In genomic region chr11:84914673-84915072, GRCm38 (mm10) we compare ENCODE assay signal across 10 mouse cellular contexts. TPM values are rescaled to one million over a fixed set of nuclear protein-coding genes. Genes with fewer than 3 reads are reported as not detected.
DNase-seq lines count a peak whose midpoint lies in the region; ATAC-seq and TF ChIP-seq lines count a peak whose summit lies in the region.
"Had no signal": no experiment of that assay in that cellular context is flagged by ENCODE, and none has a peak within 500 bp of the region (broad histone marks: within the 10 kb centered on the region; RNA-seq: fewer than 3 reads in every experiment).

No protein-coding gene starts in this region.

- TF ChIP-seq CTCF in hindbrain, postnatal 0 days (IDR thresholded peaks at IDR 0.05; ENCODE audit: low read depth) = peak; percentile 26; the same call in 1 of the 2 replicates
- TF ChIP-seq CTCF in ES-Bruce4 (IDR thresholded peaks at IDR 0.05; ENCODE audit: low read depth, low read length) = peak; percentile 32

- H3K9ac ChIP-seq in hindbrain, postnatal 0 days (replicated peaks; ENCODE audit: low read length) = no peak overlapping the region
- H3K9ac ChIP-seq in hindbrain, embryonic 16.5 days (ENCODE audit: low read depth, low read length) = no peak overlapping the region
- peak overlapping the region; percentile 61; the same call in 1 of the 2 replicates for H3K9ac ChIP-seq in ES-Bruce4 (ENCODE audit: low read depth, poor library complexity, severe bottlenecking)
- no peak overlapping the region for H3K9ac ChIP-seq in embryonic facial prominence, embryonic 13.5 days
- no peak overlapping the region for H3K9ac ChIP-seq in midbrain, embryonic 13.5 days (replicated peaks)
- H3K9ac ChIP-seq: heart, embryonic 12.5 days had no signal

- H3K4me1 ChIP-seq in hindbrain, postnatal 0 days (ENCODE audit: insufficient read depth, low read length) = no peaks in the 10 kb centered on the region
- H3K4me1 ChIP-seq in hindbrain, embryonic 16.5 days (ENCODE audit: control insufficient read depth, insufficient read depth, low read depth, low read length) = peaks cover 15% of the 10 kb centered on the region
- no peaks in the 10 kb centered on the region for H3K4me1 ChIP-seq in ES-Bruce4 (ENCODE audit: control insufficient read depth, insufficient read depth, low read length)
- H3K4me1 ChIP-seq in embryonic facial prominence, embryonic 13.5 days = peaks cover 26% of the 10 kb centered on the region
- H3K4me1 ChIP-seq in midbrain, embryonic 13.5 days (replicated peaks) = peaks cover 23% of the 10 kb centered on the region

- ATAC-seq in hindbrain, postnatal 0 days = no peak
- no peak for ATAC-seq in hindbrain, embryonic 16.5 days
- no peak for ATAC-seq in embryonic facial prominence, embryonic 13.5 days (ENCODE audit: insufficient number of reproducible peaks, insufficient read depth, low FRiP score, low TSS enrichment, low read depth)
- no peak for ATAC-seq in midbrain, embryonic 13.5 days

- no peak overlapping the region for H3K4me3 ChIP-seq in hindbrain, postnatal 0 days (ENCODE audit: low read length)
- no peak overlapping the region for H3K4me3 ChIP-seq in hindbrain, embryonic 16.5 days (ENCODE audit: low read length)
- H3K4me3 ChIP-seq in ES-Bruce4 (ENCODE audit: low read depth, low read length) = 0 out of 2 replicates have a peak overlapping the region, but pooled peaks have one; percentile 22
- 0 out of 2 replicates have a peak overlapping the region, but pooled peaks have one; percentile 2 for H3K4me3 ChIP-seq in embryonic facial prominence, embryonic 13.5 days
- H3K4me3 ChIP-seq in midbrain, embryonic 13.5 days (replicated peaks) = 0 out of 2 replicates have a peak overlapping the region, but pooled peaks have one; percentile 79

- no peak for TF ChIP-seq EP300 in ES-Bruce4 (IDR thresholded peaks at IDR 0.05; ENCODE audit: insufficient read depth, low read depth, low read length)

- H3K4me2 ChIP-seq in hindbrain, postnatal 0 days (ENCODE audit: low read depth, low read length) = no peak overlapping the region
- no peak overlapping the region for H3K4me2 ChIP-seq in hindbrain, embryonic 16.5 days (ENCODE audit: low read length)
- H3K4me2 ChIP-seq in embryonic facial prominence, embryonic 13.5 days = peak overlapping the region; percentile 77; the same call in 1 of the 2 replicates
- H3K4me2 ChIP-seq in midbrain, embryonic 13.5 days (replicated peaks) = peak overlapping the region; percentile 71

- DNase-seq in hindbrain, postnatal 0 days (ENCODE audit: low spot score) = no peak
- DNase-seq in adrenal gland, postnatal 10 days = no peak
- DNase-seq in gastrocnemius, adult 18-20 months (ENCODE audit: low spot score) = no peak
- DNase-seq in cerebellum, adult 11-12 months = no peak

- peaks cover 31% of the 10 kb centered on the region for H3K36me3 ChIP-seq in hindbrain, postnatal 0 days (ENCODE audit: insufficient read depth, low read length)
- H3K36me3 ChIP-seq in hindbrain, embryonic 16.5 days (ENCODE audit: control insufficient read depth, insufficient read depth, low read length) = peaks cover 18% of the 10 kb centered on the region
- H3K36me3 ChIP-seq in ES-Bruce4 (ENCODE audit: control insufficient read depth, insufficient read depth, low read length, poor library complexity, severe bottlenecking) = peaks cover 35% of the 10 kb centered on the region
- peaks cover 44% of the 10 kb centered on the region for H3K36me3 ChIP-seq in embryonic facial prominence, embryonic 13.5 days
- peaks cover 40% of the 10 kb centered on the region for H3K36me3 ChIP-seq in midbrain, embryonic 13.5 days

- peaks cover 1% of the 10 kb centered on the region; the same call in 1 of the 2 replicates for H3K27me3 ChIP-seq in hindbrain, postnatal 0 days (ENCODE audit: insufficient read depth, low read length)
- H3K27me3 ChIP-seq in hindbrain, embryonic 16.5 days (replicated peaks; ENCODE audit: control insufficient read depth, insufficient read depth, low read length) = no peaks in the 10 kb centered on the region
- no peaks in the 10 kb centered on the region for H3K27me3 ChIP-seq in ES-Bruce4 (ENCODE audit: control insufficient read depth, insufficient read depth, low read length, poor library complexity, severe bottlenecking)
- H3K27me3 ChIP-seq in embryonic facial prominence, embryonic 13.5 days = no peaks in the 10 kb centered on the region
- no peaks in the 10 kb centered on the region for H3K27me3 ChIP-seq in midbrain, embryonic 13.5 days
- H3K27me3 ChIP-seq: heart, embryonic 12.5 days; megakaryocyte, embryonic 14.5 days had no signal

- no peaks in the 10 kb centered on the region for H3K9me3 ChIP-seq in hindbrain, postnatal 0 days (ENCODE audit: low read length)
- no peaks in the 10 kb centered on the region for H3K9me3 ChIP-seq in hindbrain, embryonic 16.5 days (ENCODE audit: control insufficient read depth, low read length)
- no peaks in the 10 kb centered on the region for H3K9me3 ChIP-seq in ES-Bruce4 (replicated peaks; ENCODE audit: control insufficient read depth, insufficient read depth, low read length, poor library complexity, severe bottlenecking)
- no peaks in the 10 kb centered on the region for H3K9me3 ChIP-seq in embryonic facial prominence, embryonic 13.5 days
- no peaks in the 10 kb centered on the region for H3K9me3 ChIP-seq in midbrain, embryonic 13.5 days
- H3K9me3 ChIP-seq: heart, embryonic 12.5 days; megakaryocyte, embryonic 14.5 days had no signal

- H3K27ac ChIP-seq in hindbrain, postnatal 0 days = no peak overlapping the region
- no peak overlapping the region for H3K27ac ChIP-seq in hindbrain, embryonic 16.5 days (ENCODE audit: low read depth, low read length)
- no peak overlapping the region for H3K27ac ChIP-seq in ES-Bruce4 (ENCODE audit: insufficient read depth, low read length)
- H3K27ac ChIP-seq in embryonic facial prominence, embryonic 13.5 days = no peak overlapping the region
- H3K27ac ChIP-seq in midbrain, embryonic 13.5 days = no peak overlapping the region

- TF ChIP-seq POLR2A in ES-Bruce4 (IDR thresholded peaks at IDR 0.05; ENCODE audit: insufficient read depth, low read length) = no peak

- 82% methylated on average over 5 of the region's 5 CpGs for WGBS in hindbrain, postnatal 0 days
- 95% methylated on average over 5 of the region's 5 CpGs for WGBS in hindbrain, embryonic 16.5 days
- 83% methylated on average over 5 of the region's 5 CpGs for WGBS in embryonic facial prominence, embryonic 13.5 days
- WGBS in midbrain, embryonic 13.5 days = 81% methylated on average over 5 of the region's 5 CpGs

RNA-seq across cellular contexts. Expression of gene Znhit3, which starts 1.5 kb away (rescaled TPM):
- total RNA-seq in hindbrain, postnatal 0 days (2014; rRNA removed) = 36.7 and 44.4 TPM in 2 replicates
- 85.9 and 89.3 TPM in 2 replicates for polyA plus RNA-seq in hindbrain, postnatal 0 days (2015; fragmentation: Nextera tagmentation; extraction: Ambion mirVana)
- 65.2 and 71.4 TPM in 2 replicates for polyA plus RNA-seq in hindbrain, embryonic 16.5 days (2015; fragmentation: Nextera tagmentation; extraction: Ambion mirVana)
- 37.0 and 39.6 TPM in 2 replicates for polyA plus RNA-seq in ES-Bruce4 (2011; ENCODE audit: insufficient read depth, insufficient read length, low read depth, missing spikeins)
- polyA plus RNA-seq in embryonic facial prominence, embryonic 13.5 days (2015; fragmentation: Nextera tagmentation; extraction: Ambion mirVana) = 58.7 and 69.0 TPM in 2 replicates
- polyA plus RNA-seq in midbrain, embryonic 13.5 days (2015; fragmentation: Nextera tagmentation; extraction: Ambion mirVana) = 67.4 and 68.1 TPM in 2 replicates
- 10 to 100 TPM; 10.8 TPM for total RNA-seq in adrenal gland, postnatal 10 days (2021)
- 10 to 100 TPM; 15.6 to 17.3 TPM for total RNA-seq in gastrocnemius, adult 18-20 months (2021)

RNA-seq across cellular contexts. Expression of gene Pigw, which starts 34.6 kb away (rescaled TPM):
- 1.9 and 3.6 TPM in 2 replicates for total RNA-seq in hindbrain, postnatal 0 days (2014; rRNA removed)
- polyA plus RNA-seq in hindbrain, postnatal 0 days (2015; fragmentation: Nextera tagmentation; extraction: Ambion mirVana) = 1.5 and 1.6 TPM in 2 replicates
- 2.2 and 2.5 TPM in 2 replicates for polyA plus RNA-seq in hindbrain, embryonic 16.5 days (2015; fragmentation: Nextera tagmentation; extraction: Ambion mirVana)
- 10.8 and 11.2 TPM in 2 replicates for polyA plus RNA-seq in ES-Bruce4 (2011; ENCODE audit: insufficient read depth, insufficient read length, low read depth, missing spikeins)
- 1.5 and 2.3 TPM in 2 replicates for polyA plus RNA-seq in embryonic facial prominence, embryonic 13.5 days (2015; fragmentation: Nextera tagmentation; extraction: Ambion mirVana)
- polyA plus RNA-seq in midbrain, embryonic 13.5 days (2015; fragmentation: Nextera tagmentation; extraction: Ambion mirVana) = 2.3 and 3.1 TPM in 2 replicates
- total RNA-seq in adrenal gland, postnatal 10 days (2021) = 1 to 10 TPM; 7.1 to 8.3 TPM
- total RNA-seq in gastrocnemius, adult 18-20 months (2021) = 1 to 10 TPM; 3.8 to 5.9 TPM

RNA-seq across cellular contexts. Expression of gene Myo19, which starts 34.7 kb away (rescaled TPM):
- total RNA-seq in hindbrain, postnatal 0 days (2014; rRNA removed) = 8.6 and 13.0 TPM in 2 replicates
- polyA plus RNA-seq in hindbrain, postnatal 0 days (2015; fragmentation: Nextera tagmentation; extraction: Ambion mirVana) = 4.7 and 4.9 TPM in 2 replicates
- 6.3 and 7.0 TPM in 2 replicates for polyA plus RNA-seq in hindbrain, embryonic 16.5 days (2015; fragmentation: Nextera tagmentation; extraction: Ambion mirVana)
- 19.0 and 19.5 TPM in 2 replicates for polyA plus RNA-seq in ES-Bruce4 (2011; ENCODE audit: insufficient read depth, insufficient read length, low read depth, missing spikeins)
- 8.6 and 10.0 TPM in 2 replicates for polyA plus RNA-seq in embryonic facial prominence, embryonic 13.5 days (2015; fragmentation: Nextera tagmentation; extraction: Ambion mirVana)
- 6.2 and 6.3 TPM in 2 replicates for polyA plus RNA-seq in midbrain, embryonic 13.5 days (2015; fragmentation: Nextera tagmentation; extraction: Ambion mirVana)
- 10 to 100 TPM; 16.6 to 20.0 TPM for total RNA-seq in adrenal gland, postnatal 10 days (2021)
- 1 to 10 TPM; 1.4 to 2.4 TPM for total RNA-seq in gastrocnemius, adult 18-20 months (2021)

RNA-seq across cellular contexts. Expression of gene Car4, which starts 42.9 kb away (rescaled TPM):
- 0.93 and 2.0 TPM in 2 replicates for total RNA-seq in hindbrain, postnatal 0 days (2014; rRNA removed)
- polyA plus RNA-seq in hindbrain, postnatal 0 days (2015; fragmentation: Nextera tagmentation; extraction: Ambion mirVana) = 12.3 and 15.0 TPM in 2 replicates
- polyA plus RNA-seq in hindbrain, embryonic 16.5 days (2015; fragmentation: Nextera tagmentation; extraction: Ambion mirVana) = 5.5 and 7.1 TPM in 2 replicates
- polyA plus RNA-seq in ES-Bruce4 (2011; ENCODE audit: insufficient read depth, insufficient read length, low read depth, missing spikeins) = 277 and 320 TPM in 2 replicates
- 0.40 TPM in 1 of 2 replicates, not detected in the other for polyA plus RNA-seq in embryonic facial prominence, embryonic 13.5 days (2015; fragmentation: Nextera tagmentation; extraction: Ambion mirVana)
- polyA plus RNA-seq in midbrain, embryonic 13.5 days (2015; fragmentation: Nextera tagmentation; extraction: Ambion mirVana) = 5.4 TPM in 2 replicates
- total RNA-seq in adrenal gland, postnatal 10 days (2021) = 10 to 100 TPM; 41.2 to 53.6 TPM
- total RNA-seq in gastrocnemius, adult 18-20 months (2021) = 1 to 10 TPM; 4.8 to 5.8 TPM

RNA-seq across cellular contexts. Expression of gene Ggnbp2, which starts 44.1 kb away (rescaled TPM):
- 33.3 and 41.6 TPM in 2 replicates for total RNA-seq in hindbrain, postnatal 0 days (2014; rRNA removed)
- 63.5 and 65.2 TPM in 2 replicates for polyA plus RNA-seq in hindbrain, postnatal 0 days (2015; fragmentation: Nextera tagmentation; extraction: Ambion mirVana)
- polyA plus RNA-seq in hindbrain, embryonic 16.5 days (2015; fragmentation: Nextera tagmentation; extraction: Ambion mirVana) = 66.8 and 72.5 TPM in 2 replicates
- polyA plus RNA-seq in ES-Bruce4 (2011; ENCODE audit: insufficient read depth, insufficient read length, low read depth, missing spikeins) = 86.0 and 89.8 TPM in 2 replicates
- polyA plus RNA-seq in embryonic facial prominence, embryonic 13.5 days (2015; fragmentation: Nextera tagmentation; extraction: Ambion mirVana) = 71.8 and 77.6 TPM in 2 replicates
- 75.1 and 75.7 TPM in 2 replicates for polyA plus RNA-seq in midbrain, embryonic 13.5 days (2015; fragmentation: Nextera tagmentation; extraction: Ambion mirVana)
- total RNA-seq in adrenal gland, postnatal 10 days (2021) = 10 to 100 TPM; 65.3 to 75.2 TPM
- total RNA-seq in gastrocnemius, adult 18-20 months (2021) = 10 to 100 TPM; 31.6 to 32.4 TPM

Comparison
In these comparisons a context has a peak if more than half of its experiments do, and no peak if none do; other contexts are left out.
1. H3K4me2 ChIP-seq: peak in embryonic facial prominence, embryonic 13.5 days (single experiment) and midbrain, embryonic 13.5 days (single experiment); none in hindbrain, postnatal 0 days (single experiment) and hindbrain, embryonic 16.5 days (single experiment).
2. H3K4me3 ChIP-seq: peak in ES-Bruce4 (single experiment), embryonic facial prominence, embryonic 13.5 days (single experiment) and midbrain, embryonic 13.5 days (single experiment); none in hindbrain, postnatal 0 days (single experiment) and hindbrain, embryonic 16.5 days (single experiment).